Mouse (Mus musculus) frontal cortex, postnatal 10 days (tissue): ENCODE data around the gene Btaf1.
"Not testable (repeated sequence)": the region's sequence is repeated elsewhere in the genome, so short reads cannot be mapped to it uniquely, and the experiment has no call there.

Experiments
- DNase-seq, 2 experiments: peaks; one replicate each; pipeline ENCODE4 v3.0.0; 2022; ENCODE audit warnings: low spot score in 2 of 2, mixed read lengths in 1 of 2

Gene Btaf1

GRCm38 (mm10) chr19:36922015-36922414 lies 3.9 kb upstream of the Btaf1 start:
- DNase-seq: no peak

GRCm38 (mm10) chr19:36922936-36923335 lies 2.9 kb upstream of the Btaf1 start:
- DNase-seq: no peak

GRCm38 (mm10) chr19:36926553-36927236 lies 816 bp downstream of the Btaf1 start:
- no peak for DNase-seq

- DNase-seq: no peak
Observed at GRCm38 (mm10) chr19:36927800-36928361, 2.0 kb downstream of the Btaf1 start.

- DNase-seq: no peak
Observed at GRCm38 (mm10) chr19:36929816-36930215, 3.9 kb downstream of the Btaf1 start.

GRCm38 (mm10) chr19:36932097-36932496 lies 6.2 kb downstream of the Btaf1 start:
- DNase-seq: no peak

GRCm38 (mm10) chr19:36932613-36933012 lies 6.7 kb downstream of the Btaf1 start:
- DNase-seq: no peak

- DNase-seq: no peak
Observed at GRCm38 (mm10) chr19:36936285-36936684, 10.4 kb downstream of the Btaf1 start.

GRCm38 (mm10) chr19:36938008-36938407 lies 12.1 kb downstream of the Btaf1 start:
- DNase-seq: no peak

GRCm38 (mm10) chr19:36940064-36940463 lies 14.2 kb downstream of the Btaf1 start:
- no peak for DNase-seq

GRCm38 (mm10) chr19:36953637-36954206 lies 27.8 kb downstream of the Btaf1 start:
- no peak for DNase-seq

- DNase-seq: no peak
Observed at GRCm38 (mm10) chr19:36958331-36958730, 32.5 kb downstream of the Btaf1 start.

GRCm38 (mm10) chr19:36961320-36961719 lies 35.4 kb downstream of the Btaf1 start:
- DNase-seq: no peak

- DNase-seq: not testable (repeated sequence)
Observed at GRCm38 (mm10) chr19:36962544-36963260, 36.8 kb downstream of the Btaf1 start.

- no peak for DNase-seq
Observed at GRCm38 (mm10) chr19:37004557-37004956, 78.7 kb downstream of the Btaf1 start.

- DNase-seq: no peak
Observed at GRCm38 (mm10) chr19:37009878-37010281, 84.0 kb downstream of the Btaf1 start.

- DNase-seq: no peak
Observed at GRCm38 (mm10) chr19:37013461-37013860, 87.6 kb downstream of the Btaf1 start.

GRCm38 (mm10) chr19:37014173-37014939 lies 88.5 kb downstream of the Btaf1 start:
- DNase-seq: no peak

GRCm38 (mm10) chr19:37016890-37017289 lies 91.0 kb downstream of the Btaf1 start:
- DNase-seq: no peak

GRCm38 (mm10) chr19:37018411-37018810 lies 92.5 kb downstream of the Btaf1 start:
- peak; percentile 53 to 63 for DNase-seq

- no peak for DNase-seq
Observed at GRCm38 (mm10) chr19:37018931-37019330, 93.1 kb downstream of the Btaf1 start.

GRCm38 (mm10) chr19:37020531-37020930 lies 94.7 kb downstream of the Btaf1 start:
- DNase-seq: no peak
